44 mouse cellular contexts compared by ENCODE assay signal in the genomic region with DNA sequence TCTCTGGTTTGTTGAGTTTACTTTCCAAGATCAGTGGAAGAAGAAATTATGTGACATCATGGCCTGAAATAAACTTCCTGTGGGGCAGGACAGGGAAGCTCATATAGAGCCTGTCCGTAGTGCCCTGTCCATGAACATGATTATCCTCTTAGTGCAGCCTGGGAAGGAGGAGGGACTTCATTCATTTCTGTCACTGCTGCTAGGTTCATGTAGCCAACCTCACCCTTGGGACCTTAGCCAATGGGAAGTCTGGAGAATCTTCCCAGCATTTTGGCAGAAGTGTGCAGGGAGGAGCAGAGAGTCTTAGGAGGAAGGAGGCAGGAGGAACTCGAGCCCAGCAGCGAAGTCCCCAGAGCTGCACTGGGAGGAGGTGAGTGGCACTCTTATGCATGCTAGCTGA. TPM values are rescaled to one million over a fixed set of nuclear protein-coding genes. Genes with fewer than 3 reads are reported as not detected.
"Had no signal": no experiment of that assay in that cellular context is flagged by ENCODE, and none has a peak within 500 bp of the region (broad histone marks: within the 10 kb centered on the region; RNA-seq: fewer than 3 reads in every experiment).

A gene (plus strand): TSS at position 301 of the 400 bp plus-strand sequence.

- H3K27ac ChIP-seq: left cerebral cortex, adult 2 months; limb, embryonic 12.5 days; limb, embryonic 13.5 days; liver, embryonic 13.5 days; liver, embryonic 14.5 days; liver, embryonic 15.5 days; lung, embryonic 15.5 days; macrophage; midbrain, embryonic 10.5 days; midbrain, embryonic 12.5 days; midbrain, embryonic 13.5 days; midbrain, embryonic 15.5 days; neural tube, embryonic 12.5 days had no signal

- H3K4me1 ChIP-seq: limb, embryonic 12.5 days; limb, embryonic 13.5 days; liver, embryonic 13.5 days; liver, embryonic 15.5 days; lung, embryonic 15.5 days; midbrain, embryonic 10.5 days; midbrain, embryonic 12.5 days; midbrain, embryonic 13.5 days; midbrain, embryonic 15.5 days; neural tube, embryonic 12.5 days had no signal

- ATAC-seq: liver, postnatal 0 days; lung, postnatal 0 days; midbrain, embryonic 13.5 days; midbrain, embryonic 15.5 days; midbrain, embryonic 16.5 days had no signal

- H3K27me3 ChIP-seq: limb, embryonic 12.5 days; limb, embryonic 13.5 days; liver, embryonic 13.5 days; liver, embryonic 15.5 days; lung, embryonic 15.5 days; megakaryocyte, embryonic 14.5 days; midbrain, embryonic 12.5 days; midbrain, embryonic 13.5 days; midbrain, embryonic 15.5 days; neural tube, embryonic 12.5 days had no signal

- DNase-seq: left cerebral cortex, postnatal 4 days; liver; liver, embryonic 13.5 days; liver, postnatal 0 days; lung, adult 18-20 months; lung, adult 2 months; lung, embryonic 14.5 days; lung, postnatal 10 days; lung, postnatal 14 days; lung, postnatal 36 days; lung, postnatal 4 days; midbrain, embryonic 14.5 days had no signal

- H3K4me3 ChIP-seq: left cerebral cortex, adult 2 months; limb, embryonic 12.5 days; limb, embryonic 13.5 days; liver, embryonic 13.5 days; liver, embryonic 15.5 days; lung, embryonic 15.5 days; megakaryocyte, embryonic 14.5 days; midbrain, embryonic 10.5 days; midbrain, embryonic 12.5 days; midbrain, embryonic 13.5 days; midbrain, embryonic 15.5 days; myocyte; neural tube, embryonic 12.5 days had no signal

- H3K4me2 ChIP-seq: limb, embryonic 12.5 days; limb, embryonic 13.5 days; liver, embryonic 11.5 days; liver, embryonic 13.5 days; liver, embryonic 15.5 days; lung, embryonic 14.5 days; lung, embryonic 15.5 days; midbrain, embryonic 11.5 days; midbrain, embryonic 12.5 days; midbrain, embryonic 13.5 days; midbrain, embryonic 15.5 days; neural tube, embryonic 12.5 days had no signal

- H3K9ac ChIP-seq: limb, embryonic 12.5 days; limb, embryonic 13.5 days; liver, embryonic 13.5 days; liver, embryonic 14.5 days; liver, embryonic 15.5 days; liver, postnatal 0 days; lung, embryonic 14.5 days; lung, embryonic 15.5 days; midbrain, embryonic 12.5 days; midbrain, embryonic 13.5 days; midbrain, embryonic 15.5 days; neural tube, embryonic 12.5 days had no signal

- H3K36me3 ChIP-seq: limb, embryonic 12.5 days; limb, embryonic 13.5 days; liver, embryonic 13.5 days; liver, embryonic 15.5 days; lung, embryonic 15.5 days; midbrain, embryonic 10.5 days; midbrain, embryonic 12.5 days; midbrain, embryonic 13.5 days; midbrain, embryonic 15.5 days; neural tube, embryonic 12.5 days had no signal

- H3K9me3 ChIP-seq: limb, embryonic 12.5 days; limb, embryonic 13.5 days; liver, embryonic 13.5 days; liver, embryonic 15.5 days; lung, embryonic 15.5 days; megakaryocyte, embryonic 14.5 days; midbrain, embryonic 10.5 days; midbrain, embryonic 12.5 days; midbrain, embryonic 13.5 days; midbrain, embryonic 15.5 days; neural tube, embryonic 12.5 days had no signal

RNA-seq across cellular contexts. Expression of the gene that starts here (rescaled TPM):
- total RNA-seq: left cerebral cortex, adult 18-20 months; left cerebral cortex, adult 2 months; left cerebral cortex, adult 8-10 months; left cerebral cortex, postnatal 14 days; left cerebral cortex, postnatal 25 days; left cerebral cortex, postnatal 36 days; left cerebral cortex, postnatal 4 days; megakaryocyte progenitor cell, adult 5-6 weeks; megakaryocyte, adult 5-6 weeks; megakaryocyte-erythroid progenitor cell, adult 5-6 weeks; midbrain, postnatal 0 days; monocyte, adult 5-6 weeks had no signal
- polyA plus RNA-seq: limb, embryonic 11.5 days; limb, embryonic 12.5 days; liver, embryonic 13.5 days; liver, embryonic 14.5 days; liver, embryonic 16.5 days; liver, postnatal 0 days; lung, embryonic 14.5 days; lung, embryonic 16.5 days; lung, postnatal 0 days; macrophage; midbrain, embryonic 10.5 days; midbrain, embryonic 11.5 days; midbrain, embryonic 12.5 days; midbrain, embryonic 13.5 days; midbrain, embryonic 14.5 days; midbrain, embryonic 15.5 days; midbrain, embryonic 16.5 days; midbrain, postnatal 0 days; neural tube, embryonic 11.5 days; neural tube, embryonic 12.5 days had no signal
